Mouse (Mus musculus) left cerebral cortex, adult 2 months (tissue): ENCODE measurements around the gene Lyl1. TPM values are rescaled to one million over a fixed set of nuclear protein-coding genes. Genes with fewer than 3 reads are reported as not detected.

ENCODE experiments used
- DNase-seq, 2 experiments: peaks; one replicate each; pipeline ENCODE4 v3.0.0; 2021 to 2022; ENCODE audit warnings: low spot score in 2 of 2, mixed read lengths in 1 of 2; ENCODE audit errors: extremely low spot score in 1 of 2
- H3K27ac ChIP-seq: fragments of 200-600 bp; 2 replicates; pipeline ENCODE4 v1.8.1; 2022
- H3K4me3 ChIP-seq: fragments of 200-600 bp; 2 replicates; pipeline ENCODE4 v1.8.1; 2022
- CTCF ChIP-seq: fragments of 200-600 bp; IDR thresholded peaks from 2 replicates; pipeline ENCODE4 v1.8.1; 2022; ENCODE audit warnings: antibody characterized with exemption, mild to moderate bottlenecking, moderate library complexity
- intact Hi-C: fragments of 180-260 bp; cut with DNase I; formaldehyde crosslinking; loops from one replicate; pipeline ENCODE4 v1.15.1; 2025
- total RNA-seq, 2 experiments: library from RNA; stranded (reverse); gene quantifications; 2 replicates each; pipeline ENCODE4 v1.2.3; 2021

Lyl1 gene
- total RNA-seq, 2 experiments from 2014 or later: 1.6 to 2.6 TPM

DNA sequence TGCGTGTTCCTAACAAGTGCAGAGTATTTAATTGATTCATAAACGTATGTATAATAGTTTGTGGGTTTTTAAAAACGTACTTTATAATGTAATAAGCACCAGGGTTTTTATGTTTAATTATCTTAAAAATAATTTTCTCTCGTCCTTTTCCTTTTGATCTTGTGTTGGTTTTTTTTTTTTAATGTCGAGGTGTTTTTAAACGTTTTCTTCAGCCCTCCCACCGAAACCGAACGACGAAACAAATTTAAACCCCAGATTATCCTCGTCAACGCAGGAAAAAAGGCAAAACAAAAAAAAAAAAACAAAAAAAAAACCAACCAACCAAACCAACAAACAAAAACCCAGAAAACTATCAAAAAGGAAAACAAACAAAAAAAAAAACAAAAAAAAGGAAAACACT, 4.7 kb downstream of the Lyl1 start:
- Histone ChIP-seq H3K4me3 (peak overlapping the region; percentile 29; the same call in 1 of the 2 replicates), H3K27ac (peak overlapping the region; percentile 25)
- no peak for DNase-seq
- intact Hi-C loops: no loop called here
- no peak for TF ChIP-seq CTCF

GRCm38 (mm10) chr8:84706610-84707266, 5.5 kb downstream of the Lyl1 start:
- Histone ChIP-seq H3K4me3 (peak overlapping the region; percentile 17; the same call in 1 of the 2 replicates), H3K27ac (peak overlapping the region; percentile 72)
- intact Hi-C loops: no loop called here
- no peak for TF ChIP-seq CTCF
- no peak for DNase-seq

DNA sequence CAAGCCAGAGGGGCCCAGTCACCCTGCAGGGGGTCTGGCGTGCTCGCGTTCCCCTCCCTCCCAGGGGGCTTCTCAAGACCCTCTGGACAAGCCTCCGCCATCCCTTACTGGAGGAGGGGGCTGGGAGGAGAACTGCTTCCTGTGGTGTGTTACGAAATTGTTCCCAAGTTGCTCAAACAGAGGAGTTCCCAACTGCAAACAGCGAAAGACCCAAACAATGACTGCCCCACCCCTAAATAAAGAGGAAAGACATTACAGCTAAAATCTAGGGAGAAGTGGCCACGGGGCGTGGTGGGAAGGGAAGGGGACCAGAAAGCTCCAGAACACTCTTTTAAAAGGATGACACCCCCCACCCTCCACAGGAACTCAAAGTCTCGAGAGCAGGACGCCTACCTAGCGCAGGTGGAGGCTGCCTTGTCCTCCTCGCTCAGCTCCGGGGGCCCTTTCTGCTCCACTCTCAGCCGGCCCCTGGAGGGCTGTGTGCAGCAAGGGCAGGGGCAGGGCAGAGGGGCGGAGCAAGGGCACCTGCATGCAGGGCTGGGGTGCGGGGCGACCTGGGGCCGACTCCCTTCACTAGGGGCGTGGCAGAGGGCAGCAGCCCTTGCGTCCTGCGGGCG, 6.1 kb downstream of the Lyl1 start:
- intact Hi-C loops: no loop called here
- Histone ChIP-seq H3K27ac (peak overlapping the region; percentile 72), H3K4me3 (peak overlapping the region; percentile 13; the same call in 1 of the 2 replicates)
- no peak for TF ChIP-seq CTCF
- DNase-seq: no peak

- intact Hi-C loops: loop anchor here (2.0 kb wide), 1 partner anchor 29 kb away; no protein-coding TSS in a partner anchor
- TF ChIP-seq CTCF: no peak
- DNase-seq: no peak
- Histone ChIP-seq H3K4me3 (no peak overlapping the region), H3K27ac (peak overlapping the region; percentile 72)
Observed at GRCm38 (mm10) chr8:84708071-84708541, 6.8 kb downstream of the Lyl1 start.

DNA sequence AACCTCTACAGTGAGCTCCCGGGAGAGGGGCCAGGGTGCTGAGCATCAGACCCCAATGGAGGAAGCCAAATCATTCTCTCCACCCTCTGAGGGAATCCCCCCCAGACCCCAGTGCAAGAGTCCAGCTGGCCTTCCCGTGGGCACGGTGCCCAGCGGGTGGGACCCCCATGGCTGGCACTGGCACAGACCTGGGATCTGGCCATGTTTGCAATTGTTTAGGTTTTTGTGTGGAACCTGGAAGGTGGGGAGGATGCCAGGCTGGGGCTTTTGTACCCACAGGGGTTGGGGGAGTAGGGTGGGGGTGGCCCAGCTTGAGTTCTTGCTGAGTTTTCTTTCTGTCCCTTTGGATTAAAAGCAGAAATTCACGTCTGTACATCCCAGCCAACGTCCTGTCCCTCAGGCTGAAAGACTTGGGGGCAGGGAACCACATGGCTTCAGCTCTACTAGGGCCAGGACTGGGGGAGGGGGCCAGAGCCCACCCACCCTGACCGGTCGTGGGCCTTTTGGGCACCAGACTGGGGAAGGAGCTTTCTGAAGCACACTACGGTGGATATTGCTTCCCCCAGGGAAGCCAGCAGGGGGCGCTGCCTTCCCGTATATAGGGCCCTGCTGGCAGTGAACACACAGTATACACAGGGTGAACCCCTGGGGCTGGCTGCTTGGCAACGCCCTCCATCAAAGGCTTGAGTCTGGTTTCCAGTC, 7.7 kb downstream of the Lyl1 start:
- Histone ChIP-seq H3K27ac (peak overlapping the region; percentile 25; the same call in 1 of the 2 replicates), H3K4me3 (no peak overlapping the region)
- peak; percentile 95 for TF ChIP-seq CTCF
- peak; percentile 81 to 85 for DNase-seq
- intact Hi-C loops: loop anchor here (1.0 to 2.0 kb wide), 2 partner anchors 28 to 104 kb away; no protein-coding TSS in a partner anchor

GRCm38 (mm10) chr8:84709931-84710330, 8.7 kb downstream of the Lyl1 start:
- Histone ChIP-seq H3K27ac (peak overlapping the region; percentile 61), H3K4me3 (no peak overlapping the region)
- intact Hi-C loops: loop anchor here (1.0 to 2.0 kb wide), 2 partner anchors 27 to 103 kb away; no protein-coding TSS in a partner anchor
- no peak for TF ChIP-seq CTCF
- DNase-seq: no peak

- no peak for DNase-seq
- Histone ChIP-seq H3K4me3 (no peak overlapping the region), H3K27ac (peak overlapping the region; percentile 50; the same call in 1 of the 2 replicates)
- intact Hi-C loops: no loop called here
- TF ChIP-seq CTCF: no peak
Observed at GRCm38 (mm10) chr8:84711312-84711711, 10.1 kb downstream of the Lyl1 start.

GRCm38 (mm10) chr8:84711933-84712758, 10.9 kb downstream of the Lyl1 start:
- Histone ChIP-seq H3K4me3 (no peak overlapping the region), H3K27ac (peak overlapping the region; percentile 50)
- TF ChIP-seq CTCF: no peak; the same call in 1 of the 2 replicates
- no peak for DNase-seq
- intact Hi-C loops: no loop called here

GRCm38 (mm10) chr8:84712759-84713120, 11.5 kb downstream of the Lyl1 start:
- peak overlapping the region; percentile 77 for H3K27ac ChIP-seq
- H3K4me3 ChIP-seq: no peak overlapping the region
- DNase-seq: no peak
- TF ChIP-seq CTCF: no peak
- intact Hi-C loops: no loop called here

DNA sequence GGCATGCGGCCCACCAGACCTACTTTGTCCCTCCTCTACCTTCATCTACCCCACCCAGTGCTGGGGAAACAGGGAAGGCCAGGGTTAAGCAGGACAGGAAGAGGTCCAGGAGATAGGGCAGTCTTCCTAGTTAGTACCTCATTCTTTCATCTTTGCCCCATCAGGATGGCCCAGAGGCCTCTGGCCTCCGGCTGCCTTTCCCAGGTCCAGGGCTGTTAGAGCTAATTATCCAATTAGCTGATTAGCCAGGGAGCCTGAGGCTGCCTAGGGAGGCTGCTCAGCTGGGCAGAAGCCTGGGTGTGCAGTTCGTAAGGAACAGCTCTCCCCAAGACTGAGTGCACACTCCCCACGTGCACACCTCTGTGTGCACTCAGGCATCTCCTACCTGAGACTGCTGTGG, 12.1 kb downstream of the Lyl1 start:
- peak overlapping the region; percentile 77 for H3K27ac ChIP-seq
- intact Hi-C loops: no loop called here

DNA sequence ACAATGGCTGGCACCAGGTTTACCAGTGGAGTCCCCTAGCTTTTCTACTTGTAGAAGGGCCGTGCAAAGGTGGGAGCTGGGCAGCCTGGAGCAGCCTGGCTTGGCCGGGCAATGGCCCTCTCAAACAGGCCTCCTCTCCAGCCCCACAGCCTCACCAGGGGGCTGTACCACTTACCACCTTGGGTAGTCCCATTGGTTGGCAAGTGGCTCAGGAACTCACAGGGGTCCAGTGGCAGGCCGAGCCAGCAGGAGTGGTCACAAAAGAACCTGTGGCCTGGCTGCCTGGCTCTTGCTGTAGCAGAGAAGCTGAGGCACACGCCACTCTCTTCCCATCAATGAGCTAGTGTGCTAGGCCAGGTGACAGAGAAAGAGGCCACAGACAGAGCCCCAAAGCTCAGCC, 12.9 kb downstream of the Lyl1 start:
- peak overlapping the region; percentile 77 for H3K27ac ChIP-seq
- no peak for TF ChIP-seq CTCF
- H3K4me3 ChIP-seq: no peak overlapping the region
- intact Hi-C loops: no loop called here
- DNase-seq: no peak

More for the DNA sequence above, 12.1 kb downstream of the Lyl1 start:
- DNase-seq: no peak
- H3K4me3 ChIP-seq: no peak overlapping the region
- TF ChIP-seq CTCF: no peak
